Mouse (Mus musculus) ES-Bruce4 (cell line): ENCODE measurements around the gene Sergef.

Source experiments
- CTCF ChIP-seq: IDR thresholded peaks from one replicate; pipeline ENCODE4 v1.8.1; 2011; ENCODE audit warnings: low read depth, low read length
- EP300 ChIP-seq: IDR thresholded peaks from 2 replicates; pipeline ENCODE4 v1.6.1; 2011; ENCODE audit warnings: low read depth, low read length; ENCODE audit not compliant: insufficient read depth
- POLR2A ChIP-seq: IDR thresholded peaks from one replicate; pipeline ENCODE4 v1.8.1; 2011; ENCODE audit warnings: low read length; ENCODE audit not compliant: insufficient read depth

DNA sequence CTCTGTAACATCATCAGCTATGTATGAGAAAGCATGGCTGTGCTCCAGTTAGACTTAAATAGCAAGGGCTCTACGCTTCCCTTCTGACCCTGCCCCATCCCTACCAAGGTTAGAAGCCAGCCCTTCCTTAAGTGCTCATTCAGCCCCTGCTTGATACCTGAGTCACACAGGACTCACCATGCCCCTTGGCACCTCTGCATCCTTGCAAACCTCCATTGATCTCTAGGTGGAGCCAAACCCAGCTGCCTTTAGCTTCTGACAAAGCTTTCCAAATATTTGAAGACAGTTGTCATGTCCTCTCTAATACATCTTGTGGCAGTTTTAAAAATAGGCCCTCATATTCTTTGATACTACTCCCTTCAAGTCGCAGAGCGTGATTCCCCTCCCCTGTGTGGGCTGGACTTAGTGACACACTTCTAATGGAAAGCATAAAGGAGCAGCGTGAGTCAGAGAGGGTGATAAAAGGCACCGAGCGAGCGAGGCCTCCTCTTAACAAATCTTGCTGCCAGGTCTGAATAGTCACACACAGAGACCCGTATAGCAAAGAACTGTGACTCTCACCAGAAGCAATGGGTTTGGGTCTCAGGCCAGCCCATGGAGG, 11.1 kb downstream of the Sergef start:
- TF ChIP-seq CTCF (no peak), EP300 (no peak), POLR2A (no peak)
